Mouse (Mus musculus): ENCODE measurements around the gene Thrb. TPM values are rescaled to one million over a fixed set of nuclear protein-coding genes. Genes with fewer than 3 reads are reported as not detected.
A peak's percentile ranks its signal among the peaks of the same experiment; 100 is the strongest.

Thrb gene
- polyA plus RNA-seq, 1 experiment from 2014 or later, result 1.3 TPM

DNA sequence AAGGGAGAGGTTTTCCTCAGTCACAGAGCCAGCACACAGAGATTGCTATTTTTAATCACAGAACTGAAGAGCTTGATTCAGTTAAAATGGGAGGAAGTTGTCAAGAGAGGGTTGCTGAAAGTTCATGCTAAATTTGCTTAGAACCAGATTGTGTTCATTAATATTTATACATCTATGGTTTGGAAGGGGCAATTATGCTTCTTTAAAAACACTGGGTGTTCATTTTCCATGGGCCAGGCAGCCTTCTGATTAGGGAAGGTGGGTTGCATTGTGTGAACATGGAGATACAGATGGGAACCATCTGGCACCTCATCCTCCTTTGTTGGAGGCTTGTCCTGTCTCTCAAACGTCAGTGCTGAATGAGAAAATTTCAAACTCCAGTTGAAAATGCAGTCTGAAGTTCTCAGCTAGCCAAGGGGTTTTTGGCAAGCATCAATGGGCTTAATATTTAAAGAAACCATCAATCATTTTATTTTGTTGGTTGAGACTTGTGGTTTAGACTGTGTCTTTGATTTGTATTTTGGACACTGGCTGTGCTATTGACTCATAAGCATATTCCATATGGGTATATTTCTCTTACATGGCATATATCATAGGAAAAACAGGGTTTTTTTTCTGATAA, 62.9 kb downstream of the Thrb start:
- 0 out of 2 replicates have a peak overlapping the region, but pooled peaks have one; percentile 20 for H3K27ac ChIP-seq (replicated peaks)
- H3K4me3 ChIP-seq, result no peak overlapping the region
- H3K4me2 ChIP-seq (replicated peaks), result no peak overlapping the region
- no peaks in the 10 kb centered on the region for H3K27me3 ChIP-seq
- H3K36me3 ChIP-seq, result no peaks in the 10 kb centered on the region
- peak; percentile 56; the same call in 1 of the 2 replicates for ATAC-seq (ENCODE audit: low FRiP score, low read depth)
- H3K9me3 ChIP-seq, result no peaks in the 10 kb centered on the region
- 24% methylated on average over 1 of the region's 1 CpGs for WGBS
- H3K4me1 ChIP-seq, result 0 out of 2 replicates have a peak, but pooled peaks cover 4% of the 10 kb centered on the region
- H3K9ac ChIP-seq (replicated peaks), result no peak overlapping the region

DNA sequence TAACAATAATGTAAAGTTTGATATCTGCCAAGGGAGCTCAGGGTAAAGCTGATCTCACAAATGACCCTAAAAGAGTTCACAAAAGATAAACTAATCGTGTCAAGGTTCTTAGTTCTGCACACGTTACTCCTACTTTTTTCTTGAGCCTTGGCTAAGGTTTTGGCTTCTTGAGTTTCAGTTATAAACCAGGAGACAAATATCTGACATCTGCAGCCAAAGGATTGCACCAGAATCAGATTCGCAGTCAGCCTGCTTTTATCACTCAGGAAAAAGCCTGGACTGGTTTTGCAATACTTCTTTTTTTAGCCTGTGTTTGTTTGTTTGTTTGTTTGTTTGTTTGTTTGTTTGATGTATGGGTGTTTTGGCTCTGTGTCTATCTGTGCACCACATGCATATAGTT, 64.5 kb downstream of the Thrb start:
- Histone ChIP-seq H3K4me2 (replicated peaks) (no peak overlapping the region), H3K4me1 (0 out of 2 replicates have a peak, but pooled peaks cover 4% of the 10 kb centered on the region), H3K36me3 (no peaks in the 10 kb centered on the region), H3K9ac (replicated peaks) (no peak overlapping the region), H3K9me3 (no peaks in the 10 kb centered on the region), H3K4me3 (no peak overlapping the region), H3K27ac (replicated peaks) (no peak overlapping the region), H3K27me3 (no peaks in the 10 kb centered on the region)
- 87% methylated on average over 3 of the region's 3 CpGs for WGBS
- ATAC-seq (ENCODE audit: low FRiP score, low read depth), result no peak

- no peaks in the 10 kb centered on the region for H3K27me3 ChIP-seq
- H3K4me3 ChIP-seq, result no peak overlapping the region
- WGBS, result 74% methylated on average over 1 of the region's 1 CpGs
- H3K9ac ChIP-seq (replicated peaks), result no peak overlapping the region
- H3K4me2 ChIP-seq (replicated peaks), result no peak overlapping the region
- no peak for ATAC-seq (ENCODE audit: low FRiP score, low read depth)
- peaks cover 12% of the 10 kb centered on the region for H3K4me1 ChIP-seq
- H3K27ac ChIP-seq (replicated peaks), result no peak overlapping the region
- H3K9me3 ChIP-seq, result no peaks in the 10 kb centered on the region
- no peaks in the 10 kb centered on the region for H3K36me3 ChIP-seq
Measured at GRCm38 (mm10) chr14:17726906-17727305, 66.8 kb downstream of the Thrb start.

DNA sequence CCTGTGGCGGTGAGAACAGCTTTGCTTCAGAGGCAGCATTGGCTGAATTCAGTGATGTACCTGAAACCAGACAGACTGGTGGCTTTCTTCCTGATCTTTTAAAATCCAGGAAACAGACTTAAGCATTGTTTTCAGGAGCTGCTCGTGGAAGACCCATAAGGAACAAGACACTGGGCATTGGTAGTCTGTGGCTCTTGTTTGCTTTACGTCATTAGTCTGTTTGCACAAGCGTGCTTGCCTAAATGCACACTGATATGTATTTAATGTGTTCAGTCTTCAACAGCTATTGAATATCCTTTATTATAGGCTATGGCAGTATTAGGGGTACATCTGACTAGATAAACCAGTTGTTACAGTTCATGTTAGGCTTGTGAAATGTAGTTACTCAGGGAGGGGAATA, 67.8 kb downstream of the Thrb start:
- WGBS, result 82% methylated on average over 4 of the region's 4 CpGs
- Histone ChIP-seq H3K9me3 (no peaks in the 10 kb centered on the region), H3K27me3 (no peaks in the 10 kb centered on the region), H3K27ac (replicated peaks) (no peak overlapping the region), H3K36me3 (no peaks in the 10 kb centered on the region), H3K9ac (replicated peaks) (no peak overlapping the region), H3K4me1 (peaks cover 8% of the 10 kb centered on the region), H3K4me3 (no peak overlapping the region), H3K4me2 (replicated peaks) (no peak overlapping the region)
- no peak for ATAC-seq (ENCODE audit: low FRiP score, low read depth)

DNA sequence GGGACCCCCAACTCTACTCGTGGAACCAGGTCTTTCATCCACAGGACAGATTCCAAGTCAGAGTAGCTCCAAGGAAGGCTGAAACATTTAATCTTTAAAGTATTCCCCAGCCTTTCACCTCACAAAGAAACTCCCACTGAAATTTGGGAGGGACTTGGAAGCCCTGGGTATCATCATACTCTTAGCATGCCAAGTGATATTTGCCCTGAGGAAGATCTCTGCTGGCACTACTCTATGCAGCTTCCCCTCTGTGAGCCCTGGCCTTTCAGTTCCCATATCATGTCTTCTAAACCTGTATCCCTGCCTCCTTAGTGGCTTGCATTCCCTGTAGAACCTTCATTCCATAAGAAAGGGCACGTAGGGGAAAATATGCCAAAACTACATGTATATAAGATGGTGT, 68.8 kb downstream of the Thrb start:
- H3K27ac ChIP-seq (replicated peaks), result no peak overlapping the region
- H3K27me3 ChIP-seq, result no peaks in the 10 kb centered on the region
- H3K9ac ChIP-seq (replicated peaks), result no peak overlapping the region
- H3K9me3 ChIP-seq, result no peaks in the 10 kb centered on the region
- 93% methylated on average over 2 of the region's 2 CpGs for WGBS
- ATAC-seq (ENCODE audit: low FRiP score, low read depth), result no peak
- no peaks in the 10 kb centered on the region for H3K36me3 ChIP-seq
- no peak overlapping the region for H3K4me3 ChIP-seq
- H3K4me2 ChIP-seq (replicated peaks), result no peak overlapping the region
- H3K4me1 ChIP-seq, result peaks cover 10% of the 10 kb centered on the region

DNA sequence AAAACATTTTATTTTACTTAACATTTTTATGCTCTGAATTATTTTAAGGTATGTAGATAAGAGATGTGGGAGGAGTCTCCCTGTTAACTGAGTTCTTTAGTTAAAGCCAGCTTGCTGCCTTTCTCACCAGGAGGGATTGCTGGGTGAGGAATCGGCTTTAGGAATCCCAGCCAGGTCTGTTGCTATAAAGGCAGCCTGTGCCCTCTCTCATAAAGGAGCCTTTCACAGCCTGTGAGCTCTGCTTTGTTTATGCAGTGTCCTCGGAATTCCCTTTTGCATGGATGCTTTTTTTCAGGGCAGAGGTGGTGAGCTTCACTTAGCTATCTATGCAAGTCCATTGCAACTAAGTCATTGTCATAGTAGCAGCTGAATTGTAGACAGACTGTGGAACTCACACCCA, 71.0 kb downstream of the Thrb start:
- Histone ChIP-seq H3K36me3 (no peaks in the 10 kb centered on the region), H3K9me3 (no peaks in the 10 kb centered on the region), H3K4me1 (peaks cover 13% of the 10 kb centered on the region), H3K27me3 (no peaks in the 10 kb centered on the region), H3K4me3 (no peak overlapping the region), H3K27ac (replicated peaks) (no peak overlapping the region), H3K9ac (replicated peaks) (no peak overlapping the region), H3K4me2 (replicated peaks) (no peak overlapping the region)
- WGBS, result 5% methylated on average over 2 of the region's 2 CpGs
- no peak for ATAC-seq (ENCODE audit: low FRiP score, low read depth)

DNA sequence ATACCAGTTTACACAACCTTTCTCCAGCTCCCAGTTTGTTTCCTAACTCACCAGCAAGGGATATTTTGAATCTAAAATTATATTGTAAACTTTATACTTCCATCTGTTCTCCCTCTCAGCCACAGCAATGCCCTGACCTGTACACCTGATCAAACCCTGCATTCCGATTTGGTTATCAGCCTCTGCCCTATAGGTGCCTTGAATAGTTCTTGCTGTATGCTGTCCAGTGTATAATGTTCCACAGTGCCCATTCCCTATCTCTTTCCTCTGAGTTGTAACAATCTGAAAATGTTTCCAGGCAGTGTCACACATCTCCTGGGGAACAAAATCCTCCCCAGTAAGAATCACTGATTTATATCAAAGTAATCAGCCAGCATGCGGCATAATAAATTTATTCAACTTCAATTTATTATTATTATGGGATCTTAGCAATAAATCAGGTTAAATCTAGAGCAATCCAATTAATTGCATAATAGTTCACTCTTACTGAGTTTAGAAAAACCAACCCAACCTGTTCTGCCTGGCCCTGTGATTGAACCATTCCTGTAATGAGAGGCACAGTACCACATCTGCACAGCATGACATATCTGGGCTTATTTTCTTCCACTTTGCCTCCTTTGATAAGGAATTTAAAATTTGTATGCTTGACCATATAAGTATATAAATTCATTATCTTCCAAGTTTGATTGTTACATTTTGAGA, 73.2 kb downstream of the Thrb start:
- 78% methylated on average over 2 of the region's 2 CpGs for WGBS
- Histone ChIP-seq H3K4me1 (peaks cover 13% of the 10 kb centered on the region), H3K9ac (replicated peaks) (no peak overlapping the region), H3K27me3 (no peaks in the 10 kb centered on the region), H3K27ac (replicated peaks) (no peak overlapping the region), H3K9me3 (no peaks in the 10 kb centered on the region), H3K4me3 (no peak overlapping the region), H3K36me3 (no peaks in the 10 kb centered on the region), H3K4me2 (replicated peaks) (no peak overlapping the region)
- peak; percentile 65 for ATAC-seq (ENCODE audit: low FRiP score, low read depth)

- no peaks in the 10 kb centered on the region for H3K36me3 ChIP-seq
- H3K9me3 ChIP-seq, result no peaks in the 10 kb centered on the region
- peak; percentile 64 for ATAC-seq (ENCODE audit: low FRiP score, low read depth)
- H3K4me1 ChIP-seq, result peaks cover 13% of the 10 kb centered on the region
- H3K9ac ChIP-seq (replicated peaks), result no peak overlapping the region
- H3K4me3 ChIP-seq, result no peak overlapping the region
- H3K4me2 ChIP-seq (replicated peaks), result no peak overlapping the region
- no peaks in the 10 kb centered on the region for H3K27me3 ChIP-seq
- WGBS, result 48% methylated on average over 2 of the region's 2 CpGs
- H3K27ac ChIP-seq (replicated peaks), result no peak overlapping the region
Measured at GRCm38 (mm10) chr14:17733779-17734137, 73.7 kb downstream of the Thrb start.

DNA sequence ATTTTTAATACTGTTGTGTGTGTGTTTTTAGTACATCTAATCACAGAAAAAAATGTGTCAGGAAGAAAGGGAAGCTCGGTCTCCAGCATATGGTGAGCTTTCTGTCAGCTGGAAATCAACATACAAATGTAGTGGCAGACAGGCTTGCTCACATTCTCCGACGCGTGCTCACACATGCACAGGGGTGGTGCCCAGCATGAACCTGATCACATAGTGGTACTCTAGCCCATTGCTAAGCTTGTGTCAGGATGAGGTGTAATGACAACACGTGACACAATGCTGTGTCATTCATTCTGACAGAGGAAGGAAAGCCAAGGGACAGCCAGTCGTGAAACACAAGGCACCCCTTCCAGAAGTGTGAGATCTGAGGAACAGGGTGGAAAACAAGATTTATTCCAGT, 75.4 kb downstream of the Thrb start:
- Histone ChIP-seq H3K4me2 (replicated peaks) (no peak overlapping the region), H3K27me3 (no peaks in the 10 kb centered on the region), H3K36me3 (no peaks in the 10 kb centered on the region), H3K4me1 (peaks cover 13% of the 10 kb centered on the region), H3K9ac (replicated peaks) (no peak overlapping the region), H3K27ac (replicated peaks) (no peak overlapping the region), H3K4me3 (no peak overlapping the region), H3K9me3 (no peaks in the 10 kb centered on the region)
- no peak for ATAC-seq (ENCODE audit: low FRiP score, low read depth)
- 73% methylated on average over 6 of the region's 6 CpGs for WGBS

DNA sequence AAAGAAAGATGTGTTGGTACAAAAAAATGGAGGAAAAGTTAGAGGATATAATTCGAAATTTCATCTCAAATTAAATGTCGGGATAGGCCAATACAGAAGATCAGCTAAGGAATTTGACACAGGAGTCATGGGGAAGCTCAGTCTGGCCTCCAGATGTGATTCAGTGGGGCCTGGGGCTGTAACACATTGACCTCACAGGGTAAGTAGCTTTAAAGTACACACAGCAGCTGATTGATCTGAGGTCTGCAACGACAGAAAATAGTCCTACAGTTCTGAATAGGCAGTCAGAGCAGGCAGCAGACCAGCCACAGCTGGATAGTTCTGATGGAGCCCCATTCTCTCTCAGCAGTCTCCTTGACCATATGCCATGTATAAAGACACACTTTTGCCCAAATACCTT, 80.8 kb downstream of the Thrb start:
- Histone ChIP-seq H3K27me3 (no peaks in the 10 kb centered on the region), H3K4me2 (replicated peaks) (no peak overlapping the region), H3K36me3 (no peaks in the 10 kb centered on the region), H3K9me3 (no peaks in the 10 kb centered on the region), H3K9ac (replicated peaks) (no peak overlapping the region), H3K4me3 (no peak overlapping the region), H3K4me1 (no peaks in the 10 kb centered on the region), H3K27ac (replicated peaks) (no peak overlapping the region)
- no peak for ATAC-seq (ENCODE audit: low FRiP score, low read depth)
- 45% methylated on average over 3 of the region's 3 CpGs for WGBS

DNA sequence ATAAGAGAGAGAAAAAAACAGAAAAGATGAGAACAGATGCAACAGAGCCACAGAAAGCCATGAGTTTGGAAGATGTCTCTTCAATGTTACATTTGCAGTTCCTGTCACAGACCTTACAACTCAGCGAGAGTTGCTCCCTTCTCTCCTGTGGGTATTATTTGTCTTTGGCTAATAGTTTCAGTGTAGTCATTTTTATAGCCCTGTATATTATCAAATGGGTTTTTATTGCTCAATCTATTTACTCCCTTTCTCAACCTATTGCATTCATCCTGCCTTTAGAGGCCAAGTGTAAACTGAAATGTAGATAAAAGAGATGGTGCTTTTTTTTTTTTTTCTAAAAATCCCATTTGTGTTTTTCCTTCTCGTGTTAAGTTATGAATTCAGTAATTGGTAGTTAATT, 82.2 kb downstream of the Thrb start:
- no peak overlapping the region for H3K27ac ChIP-seq (replicated peaks)
- H3K4me3 ChIP-seq, result no peak overlapping the region
- H3K4me1 ChIP-seq, result no peaks in the 10 kb centered on the region
- H3K9me3 ChIP-seq, result no peaks in the 10 kb centered on the region
- no peak for ATAC-seq (ENCODE audit: low FRiP score, low read depth)
- no peak overlapping the region for H3K9ac ChIP-seq (replicated peaks)
- 76% methylated on average over 2 of the region's 2 CpGs for WGBS
- no peak overlapping the region for H3K4me2 ChIP-seq (replicated peaks)
- H3K27me3 ChIP-seq, result no peaks in the 10 kb centered on the region
- no peaks in the 10 kb centered on the region for H3K36me3 ChIP-seq

- H3K27ac ChIP-seq (replicated peaks), result no peak overlapping the region
- no peaks in the 10 kb centered on the region for H3K9me3 ChIP-seq
- H3K27me3 ChIP-seq, result no peaks in the 10 kb centered on the region
- no peak overlapping the region for H3K4me3 ChIP-seq
- no peaks in the 10 kb centered on the region for H3K4me1 ChIP-seq
- H3K9ac ChIP-seq (replicated peaks), result no peak overlapping the region
- ATAC-seq (ENCODE audit: low FRiP score, low read depth), result no peak
- 72% methylated on average over 9 of the region's 9 CpGs for WGBS
- no peak overlapping the region for H3K4me2 ChIP-seq (replicated peaks)
- no peaks in the 10 kb centered on the region for H3K36me3 ChIP-seq
Measured at GRCm38 (mm10) chr14:17742902-17743712, 83.0 kb downstream of the Thrb start.

All from midbrain, embryonic 12.5 days (tissue).